Mouse (Mus musculus): ENCODE measurements around the gene Lrrk1. TPM values are rescaled to one million over a fixed set of nuclear protein-coding genes. Genes with fewer than 3 reads are reported as not detected.
A peak's percentile ranks its signal among the peaks of the same experiment; 100 is the strongest.

Lrrk1 gene
- polyA plus RNA-seq, 1 experiment from 2014 or later: 1.7 TPM

GRCm38 (mm10) chr7:66339625-66340024 is 48.5 kb downstream of the Lrrk1 start:
- 61% methylated on average over 5 of the region's 5 CpGs for WGBS
- no peaks in the 10 kb centered on the region for H3K4me1 ChIP-seq (ENCODE audit: control insufficient read depth, insufficient read depth, low read length)
- no peaks in the 10 kb centered on the region for H3K27me3 ChIP-seq (replicated peaks; ENCODE audit: control insufficient read depth, insufficient read depth, low read length)
- no peak overlapping the region for H3K4me2 ChIP-seq (ENCODE audit: low read length)
- no peak overlapping the region for H3K9ac ChIP-seq (ENCODE audit: low read length)
- ATAC-seq: no peak
- DNase-seq (ENCODE audit: low spot score): no peak
- H3K36me3 ChIP-seq (ENCODE audit: control insufficient read depth, insufficient read depth, low read length): no peaks in the 10 kb centered on the region
- no peak overlapping the region for H3K4me3 ChIP-seq (ENCODE audit: low read depth, low read length)
- no peak overlapping the region for H3K27ac ChIP-seq (ENCODE audit: low read depth, low read length)
- no peaks in the 10 kb centered on the region for H3K9me3 ChIP-seq (replicated peaks; ENCODE audit: control insufficient read depth, low read length)

GRCm38 (mm10) chr7:66336955-66337354 is 51.2 kb downstream of the Lrrk1 start:
- DNase-seq (ENCODE audit: low spot score): no peak
- no peak overlapping the region for H3K4me2 ChIP-seq (ENCODE audit: low read length)

GRCm38 (mm10) chr7:66333906-66334500 is 54.1 kb downstream of the Lrrk1 start:
- WGBS: 90% methylated on average over 4 of the region's 4 CpGs
- no peaks in the 10 kb centered on the region for H3K4me1 ChIP-seq (ENCODE audit: control insufficient read depth, insufficient read depth, low read length)
- DNase-seq (ENCODE audit: low spot score) (no peak), ATAC-seq (no peak)
- H3K9ac ChIP-seq (ENCODE audit: low read length): no peak overlapping the region
- H3K4me3 ChIP-seq (ENCODE audit: low read depth, low read length): no peak overlapping the region
- no peak overlapping the region for H3K27ac ChIP-seq (ENCODE audit: low read depth, low read length)
- H3K27me3 ChIP-seq (replicated peaks; ENCODE audit: control insufficient read depth, insufficient read depth, low read length): no peaks in the 10 kb centered on the region
- H3K9me3 ChIP-seq (replicated peaks; ENCODE audit: control insufficient read depth, low read length): no peaks in the 10 kb centered on the region
- no peaks in the 10 kb centered on the region for H3K36me3 ChIP-seq (ENCODE audit: control insufficient read depth, insufficient read depth, low read length)
- no peak overlapping the region for H3K4me2 ChIP-seq (ENCODE audit: low read length)

More at GRCm38 (mm10) chr7:66336955-66337354, 51.2 kb downstream of the Lrrk1 start:
- H3K4me1 ChIP-seq (ENCODE audit: control insufficient read depth, insufficient read depth, low read length): no peaks in the 10 kb centered on the region
- no peaks in the 10 kb centered on the region for H3K36me3 ChIP-seq (ENCODE audit: control insufficient read depth, insufficient read depth, low read length)
- no peaks in the 10 kb centered on the region for H3K9me3 ChIP-seq (replicated peaks; ENCODE audit: control insufficient read depth, low read length)
- no peak overlapping the region for H3K4me3 ChIP-seq (ENCODE audit: low read depth, low read length)
- WGBS: 95% methylated on average over 2 of the region's 2 CpGs
- H3K27me3 ChIP-seq (replicated peaks; ENCODE audit: control insufficient read depth, insufficient read depth, low read length): no peaks in the 10 kb centered on the region
- no peak overlapping the region for H3K27ac ChIP-seq (ENCODE audit: low read depth, low read length)
- H3K9ac ChIP-seq (ENCODE audit: low read length): no peak overlapping the region
- no peak for ATAC-seq

GRCm38 (mm10) chr7:66332340-66332739 is 55.8 kb downstream of the Lrrk1 start:
- no peak overlapping the region for H3K9ac ChIP-seq (ENCODE audit: low read length)
- DNase-seq (ENCODE audit: low spot score) (no peak), ATAC-seq (no peak)
- H3K4me2 ChIP-seq (ENCODE audit: low read length): no peak overlapping the region
- no peaks in the 10 kb centered on the region for H3K9me3 ChIP-seq (replicated peaks; ENCODE audit: control insufficient read depth, low read length)
- no peaks in the 10 kb centered on the region for H3K36me3 ChIP-seq (ENCODE audit: control insufficient read depth, insufficient read depth, low read length)
- H3K27me3 ChIP-seq (replicated peaks; ENCODE audit: control insufficient read depth, insufficient read depth, low read length): no peaks in the 10 kb centered on the region
- H3K4me1 ChIP-seq (ENCODE audit: control insufficient read depth, insufficient read depth, low read length): no peaks in the 10 kb centered on the region
- H3K4me3 ChIP-seq (ENCODE audit: low read depth, low read length): no peak overlapping the region
- 91% methylated on average over 8 of the region's 8 CpGs for WGBS
- no peak overlapping the region for H3K27ac ChIP-seq (ENCODE audit: low read depth, low read length)

- no peak overlapping the region for H3K27ac ChIP-seq (ENCODE audit: low read depth, low read length)
- no peaks in the 10 kb centered on the region for H3K27me3 ChIP-seq (replicated peaks; ENCODE audit: control insufficient read depth, insufficient read depth, low read length)
- DNase-seq (ENCODE audit: low spot score): no peak
- H3K9ac ChIP-seq (ENCODE audit: low read length): no peak overlapping the region
- H3K36me3 ChIP-seq (ENCODE audit: control insufficient read depth, insufficient read depth, low read length): no peaks in the 10 kb centered on the region
- no peaks in the 10 kb centered on the region for H3K4me1 ChIP-seq (ENCODE audit: control insufficient read depth, insufficient read depth, low read length)
- 91% methylated on average over 9 of the region's 9 CpGs for WGBS
- no peak overlapping the region for H3K4me2 ChIP-seq (ENCODE audit: low read length)
- no peak overlapping the region for H3K4me3 ChIP-seq (ENCODE audit: low read depth, low read length)
- H3K9me3 ChIP-seq (replicated peaks; ENCODE audit: control insufficient read depth, low read length): no peaks in the 10 kb centered on the region
- no peak for ATAC-seq
These were observed 57.5 kb downstream of the Lrrk1 start for GRCm38 (mm10) chr7:66330610-66331009.

GRCm38 (mm10) chr7:66327516-66327915 is 60.6 kb downstream of the Lrrk1 start:
- 40% methylated on average over 2 of the region's 2 CpGs for WGBS
- H3K27me3 ChIP-seq (replicated peaks; ENCODE audit: control insufficient read depth, insufficient read depth, low read length): no peaks in the 10 kb centered on the region
- no peak overlapping the region for H3K9ac ChIP-seq (ENCODE audit: low read length)
- no peaks in the 10 kb centered on the region for H3K9me3 ChIP-seq (replicated peaks; ENCODE audit: control insufficient read depth, low read length)
- no peak overlapping the region for H3K4me3 ChIP-seq (ENCODE audit: low read depth, low read length)
- DNase-seq (ENCODE audit: low spot score): no peak
- no peak for ATAC-seq
- H3K36me3 ChIP-seq (ENCODE audit: control insufficient read depth, insufficient read depth, low read length): no peaks in the 10 kb centered on the region
- H3K27ac ChIP-seq (ENCODE audit: low read depth, low read length): no peak overlapping the region
- H3K4me2 ChIP-seq (ENCODE audit: low read length): no peak overlapping the region
- H3K4me1 ChIP-seq (ENCODE audit: control insufficient read depth, insufficient read depth, low read length): no peaks in the 10 kb centered on the region

- 85% methylated on average over 3 of the region's 3 CpGs for WGBS
- Histone ChIP-seq H3K4me1 (ENCODE audit: control insufficient read depth, insufficient read depth, low read length) (peaks cover 4% of the 10 kb centered on the region; the same call in 1 of the 2 replicates), H3K36me3 (ENCODE audit: control insufficient read depth, insufficient read depth, low read length) (no peaks in the 10 kb centered on the region), H3K27ac (ENCODE audit: low read depth, low read length) (no peak overlapping the region), H3K27me3 (replicated peaks; ENCODE audit: control insufficient read depth, insufficient read depth, low read length) (no peaks in the 10 kb centered on the region), H3K9ac (ENCODE audit: low read length) (no peak overlapping the region), H3K9me3 (replicated peaks; ENCODE audit: control insufficient read depth, low read length) (no peaks in the 10 kb centered on the region), H3K4me2 (ENCODE audit: low read length) (no peak overlapping the region), H3K4me3 (ENCODE audit: low read depth, low read length) (no peak overlapping the region)
- ATAC-seq: no peak
- no peak for DNase-seq (ENCODE audit: low spot score)
These were observed 62.6 kb downstream of the Lrrk1 start for GRCm38 (mm10) chr7:66325419-66326053.

GRCm38 (mm10) chr7:66323252-66324015 is 64.7 kb downstream of the Lrrk1 start:
- Histone ChIP-seq H3K4me1 (ENCODE audit: control insufficient read depth, insufficient read depth, low read length) (peaks cover 4% of the 10 kb centered on the region; the same call in 1 of the 2 replicates), H3K27ac (ENCODE audit: low read depth, low read length) (no peak overlapping the region), H3K4me2 (ENCODE audit: low read length) (no peak overlapping the region), H3K9ac (ENCODE audit: low read length) (no peak overlapping the region), H3K27me3 (replicated peaks; ENCODE audit: control insufficient read depth, insufficient read depth, low read length) (no peaks in the 10 kb centered on the region), H3K36me3 (ENCODE audit: control insufficient read depth, insufficient read depth, low read length) (no peaks in the 10 kb centered on the region), H3K9me3 (replicated peaks; ENCODE audit: control insufficient read depth, low read length) (no peaks in the 10 kb centered on the region), H3K4me3 (ENCODE audit: low read depth, low read length) (no peak overlapping the region)
- 76% methylated on average over 9 of the region's 9 CpGs for WGBS
- DNase-seq (ENCODE audit: low spot score) (no peak), ATAC-seq (no peak)

- peak; percentile 67 for ATAC-seq
These were observed 67.2 kb downstream of the Lrrk1 start for GRCm38 (mm10) chr7:66320996-66321395.

More at GRCm38 (mm10) chr7:66320996-66321395, 67.2 kb downstream of the Lrrk1 start:
- Histone ChIP-seq H3K27me3 (replicated peaks; ENCODE audit: control insufficient read depth, insufficient read depth, low read length) (no peaks in the 10 kb centered on the region), H3K4me1 (ENCODE audit: control insufficient read depth, insufficient read depth, low read length) (peaks cover 4% of the 10 kb centered on the region; the same call in 1 of the 2 replicates), H3K9ac (ENCODE audit: low read length) (no peak overlapping the region), H3K4me3 (ENCODE audit: low read depth, low read length) (no peak overlapping the region), H3K36me3 (ENCODE audit: control insufficient read depth, insufficient read depth, low read length) (no peaks in the 10 kb centered on the region), H3K4me2 (ENCODE audit: low read length) (no peak overlapping the region), H3K27ac (ENCODE audit: low read depth, low read length) (no peak overlapping the region), H3K9me3 (replicated peaks; ENCODE audit: control insufficient read depth, low read length) (no peaks in the 10 kb centered on the region)
- WGBS: 35% methylated on average over 5 of the region's 5 CpGs
- peak; percentile 73 for DNase-seq (ENCODE audit: low spot score)
